Mouse (Mus musculus) hindbrain, postnatal 0 days (tissue): ENCODE measurements at regions not wholly inside any gene's neighbourhood (a gene's known extent, or its start where the extent isn't known, plus 50 kb on each side); places are given as distances from the start of the nearest gene placed in this dataset.
A peak's percentile ranks its signal among the peaks of the same experiment; 100 is the strongest.

ENCODE experiments used
- ATAC-seq: fragments of 200-750 bp; cut with Nextera tagmentation; 2 replicates; pipeline ENCODE4 v1.8.0; 2017; ENCODE audit warnings: mild to moderate bottlenecking, moderate TSS enrichment, moderate library complexity
- DNase-seq: peaks from one replicate; pipeline ENCODE4 v3.0.0-alpha.2; 2015; ENCODE audit warnings: low spot score
- H3K27ac ChIP-seq: fragments of 300-500 bp; sonication (generic); 2 replicates; pipeline ENCODE4 v1.5.1; 2014; ENCODE audit warnings: mild to moderate bottlenecking
- H3K27me3 ChIP-seq: fragments of 300-500 bp; sonication (generic); 2 replicates; pipeline ENCODE4 v1.6.1; 2014; ENCODE audit warnings: low read length, mixed read lengths; ENCODE audit not compliant: insufficient read depth
- H3K36me3 ChIP-seq: fragments of 300-500 bp; sonication (generic); 2 replicates; pipeline ENCODE4 v1.6.1; 2014; ENCODE audit warnings: low read length, mixed read lengths; ENCODE audit not compliant: insufficient read depth
- H3K4me1 ChIP-seq: fragments of 300-500 bp; sonication (generic); 2 replicates; pipeline ENCODE4 v1.6.1; 2014; ENCODE audit warnings: antibody characterized with exemption, low read length, mixed read lengths; ENCODE audit not compliant: insufficient read depth
- H3K4me2 ChIP-seq: fragments of 300-500 bp; sonication (generic); 2 replicates; pipeline ENCODE4 v1.6.1; 2014; ENCODE audit warnings: low read depth, mild to moderate bottlenecking, low read length, moderate library complexity, mixed read lengths
- H3K4me3 ChIP-seq: fragments of 300-500 bp; sonication (generic); 2 replicates; pipeline ENCODE4 v1.5.1; 2014; ENCODE audit warnings: low read length
- H3K9ac ChIP-seq: fragments of 300-500 bp; sonication (generic); replicated peaks from 2 replicates; pipeline ENCODE4 v1.6.1; 2014; ENCODE audit warnings: mild to moderate bottlenecking, low read length, moderate library complexity, mixed read lengths
- H3K9me3 ChIP-seq: fragments of 300-500 bp; sonication (generic); 2 replicates; pipeline ENCODE4 v1.6.1; 2016; ENCODE audit warnings: low read length, mixed read lengths
- CTCF ChIP-seq: IDR thresholded peaks from 2 replicates; pipeline ENCODE4 v1.5.1; 2016; ENCODE audit warnings: antibody characterized with exemption, control low read depth, low read depth
- WGBS: fragments of 180-500 bp; shearing (Covaris S2); extraction: QIAGEN DNeasy Blood & Tissue Kit; methylation state at CpG from one replicate; pipeline ENCODE4 v1.1.7; 2014; 5-methylcytosine and 5-hydroxymethylcytosine counted together

DNA sequence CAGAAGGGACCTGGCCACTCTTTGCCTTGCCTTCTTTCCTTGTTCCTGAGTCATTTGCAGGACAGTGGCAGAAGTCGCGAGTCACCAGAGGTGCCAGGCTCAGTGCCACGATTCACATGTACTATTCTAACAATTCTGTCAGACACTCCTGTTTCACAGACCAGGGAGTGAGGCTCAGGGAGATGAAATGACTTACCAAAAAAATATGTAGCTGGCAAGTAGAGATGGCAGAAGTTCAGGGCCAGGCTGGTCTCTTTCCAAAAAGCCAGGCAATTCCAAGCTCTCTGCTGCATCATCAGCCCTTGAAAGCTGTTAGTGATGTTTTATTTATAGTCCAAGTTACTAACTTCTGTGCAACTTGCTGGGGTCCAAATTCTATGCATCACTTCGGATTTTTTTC lies 311.2 kb downstream of the Hace1 start:
- TF ChIP-seq CTCF = no peak
- Histone ChIP-seq H3K4me2 (peak overlapping the region; percentile 49), H3K27me3 (no peaks in the 10 kb centered on the region), H3K9ac (no peak overlapping the region), H3K27ac (0 out of 2 replicates have a peak overlapping the region, but pooled peaks have one; percentile 11), H3K4me1 (no peaks in the 10 kb centered on the region), H3K4me3 (no peak overlapping the region), H3K36me3 (no peaks in the 10 kb centered on the region), H3K9me3 (no peaks in the 10 kb centered on the region)
- ATAC-seq = no peak
- peak; percentile 14 for DNase-seq
- 43% methylated on average over 4 of the region's 4 CpGs for WGBS

- no peak for TF ChIP-seq CTCF
- Histone ChIP-seq H3K4me1 (no peaks in the 10 kb centered on the region), H3K27ac (peak overlapping the region; percentile 49), H3K9me3 (no peaks in the 10 kb centered on the region), H3K9ac (0 out of 2 replicates have a peak overlapping the region, but pooled peaks have one; percentile 7), H3K36me3 (no peaks in the 10 kb centered on the region), H3K27me3 (no peaks in the 10 kb centered on the region), H3K4me2 (peak overlapping the region; percentile 49), H3K4me3 (peak overlapping the region; percentile 7; the same call in 1 of the 2 replicates)
- DNase-seq (peak; percentile 67), ATAC-seq (peak; percentile 85)
- 21% methylated on average over 13 of the region's 13 CpGs for WGBS
Observed at GRCm38 (mm10) chr10:45889381-45889951, 311.8 kb downstream of the Hace1 start.

DNA sequence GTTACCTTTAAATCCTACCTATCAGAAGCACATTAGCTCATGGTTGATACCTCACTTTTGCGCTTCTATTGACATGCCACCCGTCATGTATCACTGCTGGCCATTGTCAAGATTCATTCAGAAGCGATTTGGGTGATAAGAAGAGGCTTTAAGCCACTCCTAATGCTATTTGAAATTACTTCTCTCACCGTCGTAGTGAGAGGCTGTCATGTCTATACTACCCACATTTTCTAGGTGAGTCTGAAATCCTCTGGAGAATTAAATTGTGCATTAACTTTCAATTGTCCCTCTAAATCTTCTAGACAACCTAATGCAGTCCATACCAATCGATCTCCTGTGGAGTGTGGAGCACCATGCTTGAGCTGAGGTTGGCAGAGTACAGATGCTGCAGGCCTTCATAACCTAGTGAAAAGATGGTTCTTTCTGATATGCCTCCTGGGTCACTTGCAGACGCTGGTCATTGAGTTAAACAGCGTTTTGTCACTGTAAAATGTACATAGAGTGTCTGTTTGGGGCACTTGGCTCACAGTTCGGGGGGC lies 312.5 kb downstream of the Hace1 start:
- H3K4me3 ChIP-seq = no peak overlapping the region
- no peaks in the 10 kb centered on the region for H3K36me3 ChIP-seq
- H3K9ac ChIP-seq = no peak overlapping the region
- no peaks in the 10 kb centered on the region for H3K4me1 ChIP-seq
- DNase-seq (peak; percentile 8), ATAC-seq (peak; percentile 31; the same call in 1 of the 2 replicates)
- no peak for TF ChIP-seq CTCF
- no peaks in the 10 kb centered on the region for H3K27me3 ChIP-seq
- peak overlapping the region; percentile 49 for H3K4me2 ChIP-seq
- H3K27ac ChIP-seq = peak overlapping the region; percentile 49; the same call in 1 of the 2 replicates
- 76% methylated on average over 9 of the region's 9 CpGs for WGBS
- H3K9me3 ChIP-seq = no peaks in the 10 kb centered on the region

- H3K9ac ChIP-seq = no peak overlapping the region
- H3K4me2 ChIP-seq = no peak overlapping the region
- ATAC-seq (no peak), DNase-seq (no peak)
- H3K4me3 ChIP-seq = no peak overlapping the region
- no peak for TF ChIP-seq CTCF
- H3K4me1 ChIP-seq = no peaks in the 10 kb centered on the region
- H3K27me3 ChIP-seq = no peaks in the 10 kb centered on the region
- no peak overlapping the region for H3K27ac ChIP-seq
- H3K36me3 ChIP-seq = no peaks in the 10 kb centered on the region
- WGBS = 51% methylated on average over 2 of the region's 2 CpGs
- H3K9me3 ChIP-seq = no peaks in the 10 kb centered on the region
Observed at GRCm38 (mm10) chr10:45892464-45892863, 314.8 kb downstream of the Hace1 start.

DNA sequence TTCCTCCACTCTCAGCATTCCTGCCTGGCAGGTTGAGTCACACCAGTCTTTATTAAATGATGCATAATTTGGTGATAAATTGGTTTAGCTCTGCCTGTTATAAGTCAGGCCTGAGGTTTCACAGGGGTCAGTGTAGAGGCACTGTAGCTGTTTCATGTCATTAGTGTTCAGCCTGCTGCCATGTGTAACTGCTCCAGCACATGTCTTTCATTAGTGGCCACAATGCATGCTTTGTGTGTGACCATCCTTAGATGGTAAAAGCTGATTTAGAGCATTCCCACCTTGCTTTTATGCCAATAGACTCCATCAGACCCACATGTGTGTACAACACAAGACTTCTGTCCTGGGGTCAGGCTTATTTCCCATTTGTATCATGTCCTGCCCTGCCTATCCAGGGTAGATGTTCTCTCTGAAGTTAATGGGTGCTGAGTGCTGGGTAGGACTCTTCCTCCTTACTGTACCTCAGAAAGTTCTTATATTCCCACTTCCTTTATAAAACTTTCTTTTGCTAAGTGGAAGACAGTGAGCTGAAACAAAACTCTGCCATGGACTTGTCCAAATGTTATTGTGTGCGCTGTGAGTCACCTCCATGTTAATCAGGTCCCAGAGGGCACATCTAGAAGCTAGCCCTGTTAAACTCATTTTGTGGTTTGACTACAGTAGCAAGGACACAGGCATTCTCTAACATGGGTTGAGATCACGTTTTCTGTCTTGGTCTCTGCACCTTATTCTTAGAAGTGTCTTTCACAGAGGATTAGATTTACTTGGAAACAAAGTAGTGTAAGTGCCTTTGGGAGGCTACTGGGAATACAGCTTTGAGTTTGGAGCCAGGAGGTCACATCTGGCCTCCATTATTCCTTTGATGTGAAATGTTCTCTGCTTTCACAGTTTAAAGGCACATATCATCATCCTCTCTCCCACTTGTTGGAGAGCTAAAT lies 316.5 kb downstream of the Hace1 start:
- WGBS = 71% methylated on average over 2 of the region's 2 CpGs
- Histone ChIP-seq H3K9ac (no peak overlapping the region), H3K4me2 (no peak overlapping the region), H3K4me3 (no peak overlapping the region), H3K9me3 (no peaks in the 10 kb centered on the region), H3K4me1 (no peaks in the 10 kb centered on the region), H3K27ac (no peak overlapping the region), H3K36me3 (no peaks in the 10 kb centered on the region), H3K27me3 (no peaks in the 10 kb centered on the region)
- TF ChIP-seq CTCF = no peak
- ATAC-seq (no peak), DNase-seq (no peak)

DNA sequence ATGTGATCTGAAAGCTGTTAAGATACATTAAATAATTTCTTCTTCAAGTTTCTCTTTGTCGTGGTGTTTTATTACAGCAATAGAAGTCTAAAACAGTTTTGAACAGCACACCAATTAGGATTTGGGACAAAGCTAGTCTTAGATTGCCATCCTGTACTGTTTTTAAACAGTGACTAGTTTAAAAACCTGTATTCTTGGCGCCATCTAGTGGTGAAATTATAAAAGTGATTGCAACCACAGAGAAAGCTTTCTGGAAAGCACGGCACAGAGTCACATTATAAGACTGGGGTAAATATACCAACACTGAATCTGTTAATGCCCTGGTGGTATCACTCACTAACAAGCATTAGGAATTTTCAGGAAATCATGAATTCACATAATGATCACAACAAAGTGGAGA lies 339.3 kb downstream of the Hace1 start:
- 0 out of 2 replicates have a peak, but pooled peaks cover 6% of the 10 kb centered on the region for H3K9me3 ChIP-seq
- 27% methylated on average over 3 of the region's 3 CpGs for WGBS
- H3K27ac ChIP-seq = no peak overlapping the region
- no peak for ATAC-seq
- peak; percentile 74 for DNase-seq
- H3K4me1 ChIP-seq = no peaks in the 10 kb centered on the region
- no peak overlapping the region for H3K4me3 ChIP-seq
- peak; percentile 66 for TF ChIP-seq CTCF
- no peaks in the 10 kb centered on the region for H3K36me3 ChIP-seq
- H3K27me3 ChIP-seq = no peaks in the 10 kb centered on the region
- H3K9ac ChIP-seq = no peak overlapping the region
- no peak overlapping the region for H3K4me2 ChIP-seq
